Mouse (Mus musculus) left cerebral cortex, adult 2 months (tissue): Measurements from ENCODE around the gene Hnrnpl. TPM values are rescaled to one million over a fixed set of nuclear protein-coding genes. Genes with fewer than 3 reads are reported as not detected.

Experiments
- DNase-seq, 2 experiments: peaks; one replicate each; pipeline ENCODE4 v3.0.0; 2021 to 2022; ENCODE audit warnings: low spot score in 2 of 2, mixed read lengths in 1 of 2; ENCODE audit errors: extremely low spot score in 1 of 2
- H3K27ac ChIP-seq: fragments of 200-600 bp; 2 replicates; pipeline ENCODE4 v1.8.1; 2022
- H3K4me3 ChIP-seq: fragments of 200-600 bp; 2 replicates; pipeline ENCODE4 v1.8.1; 2022
- CTCF ChIP-seq: fragments of 200-600 bp; IDR thresholded peaks from 2 replicates; pipeline ENCODE4 v1.8.1; 2022; ENCODE audit warnings: antibody characterized with exemption, mild to moderate bottlenecking, moderate library complexity
- intact Hi-C: fragments of 180-260 bp; cut with DNase I; formaldehyde crosslinking; loops from one replicate; pipeline ENCODE4 v1.15.1; 2025
- total RNA-seq, 2 experiments: library from RNA; stranded (reverse); gene quantifications; 2 replicates each; pipeline ENCODE4 v1.2.3; 2021

Hnrnpl gene
- total RNA-seq, 2 experiments from 2014 or later: 434 to 438 TPM

GRCm38 (mm10) chr7:28867508-28868340, 59.4 kb downstream of the Hnrnpl start:
- peak; percentile 52 to 59 for DNase-seq
- TF ChIP-seq CTCF: peak; percentile 76
- Histone ChIP-seq H3K4me3 (peak overlapping the region; percentile 27; the same call in 1 of the 2 replicates), H3K27ac (peak overlapping the region; percentile 34; the same call in 1 of the 2 replicates)
- intact Hi-C loops: loop anchor here (1.0 to 2.0 kb wide), 3 partner anchors 43 to 87 kb away; partner anchors contain the start of gene Ech1

- DNase-seq: no peak
- no peak for TF ChIP-seq CTCF
- no peak overlapping the region for H3K27ac ChIP-seq
- intact Hi-C loops: no loop called here
- no peak overlapping the region for H3K4me3 ChIP-seq
Observed at GRCm38 (mm10) chr7:28870901-28871664, 62.7 kb downstream of the Hnrnpl start.

Other genes with a start within 250 kb of the Hnrnpl start
- gene Samd4b, start 210.4 kb upstream of the Hnrnpl start, total RNA-seq: 10 to 100 TPM; 74.9 to 78.9 TPM
- 1 to 10 TPM; 8.2 to 9.8 TPM for gene Pak4, start 210.4 kb upstream of the Hnrnpl start, total RNA-seq
- 1 to 10 TPM; 1.4 to 2.5 TPM for gene Acp7, start 177.2 kb upstream of the Hnrnpl start, total RNA-seq
- 10 to 100 TPM; 24.6 to 26.2 TPM for gene Fbxo27, start 115.7 kb upstream of the Hnrnpl start, total RNA-seq
- gene Fbxo17, start 91.7 kb upstream of the Hnrnpl start, total RNA-seq: 1 to 10 TPM; 1.9 to 2.2 TPM
- 10 to 100 TPM; 58.3 to 69.0 TPM for gene Mrps12, start 66.7 kb upstream of the Hnrnpl start, total RNA-seq
- gene Sars2, start 66.5 kb upstream of the Hnrnpl start, total RNA-seq: 10 to 100 TPM; 13.0 to 13.9 TPM
- gene Ccer2, start 52.4 kb upstream of the Hnrnpl start, total RNA-seq: 1 to 10 TPM; 1.0 to 1.9 TPM
- gene Sirt2, start 41.8 kb upstream of the Hnrnpl start, total RNA-seq: 100 to 1,000 TPM; 119 to 122 TPM
- 10 to 100 TPM; 34.8 to 36.8 TPM for gene Nfkbib, start 41.0 kb upstream of the Hnrnpl start, total RNA-seq
- 1 to 10 TPM; 2.7 to 3.1 TPM for gene Rinl, start 19.6 kb upstream of the Hnrnpl start, total RNA-seq
- gene Ech1, start 16.7 kb downstream of the Hnrnpl start, total RNA-seq: 10 to 100 TPM; 46.3 to 49.8 TPM
- 1 to 10 TPM; 2.6 to 2.9 TPM for gene Lgals4, start 25.3 kb downstream of the Hnrnpl start, total RNA-seq
- under 1 TPM in 1 of 2 experiments, not detected in 1; 0.49 TPM for gene Lgals7, start 55.3 kb downstream of the Hnrnpl start, total RNA-seq
- 1 to 10 TPM; 1.5 to 2.0 TPM for gene Capn12, start 72.9 kb downstream of the Hnrnpl start, total RNA-seq
- 100 to 1,000 TPM; 196 to 199 TPM for gene Actn4, start 153.8 kb downstream of the Hnrnpl start, total RNA-seq
- 100 to 1,000 TPM; 179 to 192 TPM for gene Eif3k, start 173.3 kb downstream of the Hnrnpl start, total RNA-seq
- gene Map4k1, start 173.5 kb downstream of the Hnrnpl start, total RNA-seq: 1 to 10 TPM; 1.8 to 2.3 TPM